Mouse (Mus musculus) midbrain, embryonic 16.5 days (tissue): ENCODE results near the gene Esyt3. TPM values are rescaled to one million over a fixed set of nuclear protein-coding genes. Genes with fewer than 3 reads are reported as not detected.

Source experiments
- ATAC-seq: fragments of 200-750 bp; cut with Nextera tagmentation; 2 replicates; pipeline ENCODE4 v1.8.0; 2017; ENCODE audit warnings: moderate TSS enrichment
- H3K27ac ChIP-seq: fragments of 300-500 bp; sonication (generic); 2 replicates; pipeline ENCODE4 v1.5.1; 2014; ENCODE audit warnings: mild to moderate bottlenecking, low read length, mixed read lengths
- H3K27me3 ChIP-seq: fragments of 300-500 bp; sonication (generic); 2 replicates; pipeline ENCODE4 v1.6.1; 2014; ENCODE audit warnings: low read depth, low read length, mixed read lengths; ENCODE audit not compliant: control insufficient read depth, insufficient read depth
- H3K36me3 ChIP-seq: fragments of 300-500 bp; sonication (generic); 2 replicates; pipeline ENCODE4 v1.6.1; 2014; ENCODE audit warnings: mild to moderate bottlenecking, low read length, moderate library complexity, mixed read lengths; ENCODE audit not compliant: control insufficient read depth, insufficient read depth
- H3K4me1 ChIP-seq: fragments of 300-500 bp; sonication (generic); 2 replicates; pipeline ENCODE4 v1.6.1; 2014; ENCODE audit warnings: mild to moderate bottlenecking, low read length, mixed read lengths; ENCODE audit not compliant: control insufficient read depth, insufficient read depth
- H3K4me2 ChIP-seq: fragments of 300-500 bp; sonication (generic); 2 replicates; pipeline ENCODE4 v1.6.1; 2014; ENCODE audit warnings: mild to moderate bottlenecking, low read length, mixed read lengths
- H3K4me3 ChIP-seq: fragments of 300-500 bp; sonication (generic); 2 replicates; pipeline ENCODE4 v1.5.1; 2014; ENCODE audit warnings: low read depth, mild to moderate bottlenecking, low read length, moderate library complexity, mixed read lengths
- H3K9ac ChIP-seq: fragments of 300-500 bp; sonication (generic); 2 replicates; pipeline ENCODE4 v1.6.1; 2014; ENCODE audit warnings: low read depth, low read length, mixed read lengths
- H3K9me3 ChIP-seq: fragments of 300-500 bp; sonication (generic); replicated peaks from 2 replicates; pipeline ENCODE4 v1.6.1; 2014; ENCODE audit warnings: mild to moderate bottlenecking, low read length, mixed read lengths; ENCODE audit not compliant: control insufficient read depth, poor library complexity, severe bottlenecking
- WGBS: fragments of 180-500 bp; shearing (Covaris S2); extraction: QIAGEN DNeasy Blood & Tissue Kit; methylation state at CpG from one replicate; pipeline ENCODE4 v1.1.7; 2014; 5-methylcytosine and 5-hydroxymethylcytosine counted together
- polyA plus RNA-seq: library from polyadenylated mRNA; unstranded; fragments of >200 nt; fragmentation: Nextera tagmentation; extraction: Ambion mirVana; gene quantifications from 2 replicates; pipeline ENCODE4 v1.2.1, GENCODE M21; 2015

The Esyt3 gene
- polyA plus RNA-seq = 0.78 and 0.99 TPM in 2 replicates

DNA sequence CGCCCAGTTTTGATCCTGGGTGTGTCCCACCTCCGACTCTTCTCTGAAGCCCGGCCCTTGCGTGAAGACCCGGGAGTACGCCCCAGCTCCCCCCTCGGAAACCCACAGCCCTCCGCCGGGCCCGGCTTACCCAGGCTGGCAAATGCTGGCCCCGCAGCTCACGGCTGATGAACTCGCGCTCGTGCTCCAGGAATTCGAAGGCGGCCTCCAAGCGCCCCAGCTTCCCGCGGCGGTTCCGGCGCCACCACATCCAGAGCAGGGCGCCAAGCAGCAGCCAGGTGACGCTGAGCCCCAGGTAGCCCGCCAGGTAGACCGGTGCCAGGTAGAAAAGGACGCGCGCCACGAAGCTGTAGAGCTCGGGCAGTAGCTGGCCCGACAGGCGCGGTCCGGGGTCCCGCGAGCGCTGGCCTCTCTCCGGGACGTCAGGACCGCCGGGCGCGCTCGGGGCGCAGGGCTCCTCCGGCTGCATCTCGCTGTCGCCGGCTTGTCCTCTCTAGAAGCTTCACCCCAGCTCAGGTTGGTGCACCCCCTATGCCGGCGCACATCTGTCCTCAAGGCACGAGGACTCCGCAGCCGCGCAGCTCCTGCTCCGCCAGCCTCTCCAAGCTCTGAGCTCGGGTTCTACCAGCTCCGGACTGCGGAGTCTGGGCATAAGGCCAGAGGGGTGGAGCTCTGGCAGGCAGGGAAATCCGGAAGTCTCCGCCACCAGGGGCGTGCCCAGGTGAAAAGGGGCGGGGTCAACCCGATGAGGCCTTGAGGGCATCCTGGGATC is at the start of gene Esyt3:
Esyt3 (minus strand) TSS at position 637 of the 772 bp plus-strand sequence.
- Histone ChIP-seq H3K9ac (peak within 1 kb of the TSS; percentile 51), H3K9me3 (no peaks in the 10 kb centered on the region), H3K27ac (no peak within 1 kb of the TSS), H3K27me3 (peaks cover 34% of the 10 kb centered on the region), H3K4me2 (peak within 1 kb of the TSS; percentile 78), H3K4me3 (peak within 1 kb of the TSS; percentile 43), H3K36me3 (no peaks in the 10 kb centered on the region), H3K4me1 (peaks cover 4% of the 10 kb centered on the region; the same call in 1 of the 2 replicates)
- peak; percentile 74 for ATAC-seq
- WGBS = under 1% methylated on average over 66 of the region's 66 CpGs

- Histone ChIP-seq H3K36me3 (peaks cover 6% of the 10 kb centered on the region), H3K9me3 (no peaks in the 10 kb centered on the region), H3K27me3 (no peaks in the 10 kb centered on the region), H3K9ac (no peak overlapping the region), H3K27ac (peak overlapping the region; percentile 41; the same call in 1 of the 2 replicates), H3K4me2 (no peak overlapping the region), H3K4me3 (no peak overlapping the region), H3K4me1 (no peaks in the 10 kb centered on the region)
- peak; percentile 61; the same call in 1 of the 2 replicates for ATAC-seq
- 76% methylated on average over 9 of the region's 9 CpGs for WGBS
These were observed 43.1 kb upstream of the Esyt3 start for GRCm38 (mm10) chr9:99401288-99401974.

DNA sequence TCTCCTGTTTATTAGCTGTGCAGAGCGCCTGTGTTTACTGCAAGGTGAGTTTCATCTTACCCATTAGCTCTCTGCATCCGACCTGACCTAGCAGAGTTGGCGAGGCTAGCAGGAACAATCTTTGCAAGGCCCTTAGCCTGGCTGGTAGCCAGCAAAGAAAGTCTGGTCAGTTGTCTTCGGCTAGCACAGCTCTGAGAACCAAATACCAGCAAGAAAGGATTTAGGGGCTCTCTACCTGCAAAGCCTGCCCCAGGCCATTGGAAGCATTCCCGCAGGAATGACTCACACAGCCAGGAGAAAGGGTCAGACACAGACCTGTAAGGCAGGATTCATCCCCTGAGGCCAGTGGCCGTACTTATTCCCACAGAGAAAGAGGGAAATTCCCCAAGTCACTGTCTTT is 42.4 kb upstream of the Esyt3 start:
- ATAC-seq = no peak
- H3K27ac ChIP-seq = peak overlapping the region; percentile 41; the same call in 1 of the 2 replicates
- WGBS = 82% methylated on average over 6 of the region's 6 CpGs
- H3K4me1 ChIP-seq = no peaks in the 10 kb centered on the region
- H3K27me3 ChIP-seq = no peaks in the 10 kb centered on the region
- H3K36me3 ChIP-seq = peaks cover 6% of the 10 kb centered on the region
- no peaks in the 10 kb centered on the region for H3K9me3 ChIP-seq
- no peak overlapping the region for H3K4me2 ChIP-seq
- H3K4me3 ChIP-seq = no peak overlapping the region
- no peak overlapping the region for H3K9ac ChIP-seq

- no peak for ATAC-seq
- WGBS = 82% methylated on average over 13 of the region's 13 CpGs
These were observed 38.9 kb upstream of the Esyt3 start for GRCm38 (mm10) chr9:99397056-99397815.

DNA sequence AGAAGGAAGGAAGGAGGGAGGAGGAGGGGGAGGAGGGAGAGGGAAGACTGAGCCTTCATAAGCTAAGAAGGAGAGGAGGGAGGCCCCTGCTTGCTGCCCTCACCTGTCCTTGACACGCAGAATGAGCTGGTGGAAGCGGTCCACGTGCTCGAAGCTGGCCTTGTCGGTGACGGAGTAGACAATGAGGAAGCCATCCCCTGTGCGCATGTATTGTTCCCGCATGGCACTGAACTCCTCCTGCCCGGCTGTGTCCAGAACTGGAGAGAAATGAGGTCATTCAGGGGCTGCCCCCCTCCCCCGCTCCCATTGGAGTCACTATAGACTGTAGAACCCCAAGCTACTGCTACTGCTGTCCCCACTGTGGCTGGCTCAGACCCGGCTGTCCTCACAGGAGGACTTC is 36.0 kb upstream of the Esyt3 start:
- 73% methylated on average over 11 of the region's 11 CpGs for WGBS
- Histone ChIP-seq H3K9me3 (no peaks in the 10 kb centered on the region), H3K36me3 (peaks cover 9% of the 10 kb centered on the region; the same call in 1 of the 2 replicates), H3K4me2 (no peak overlapping the region), H3K27ac (no peak overlapping the region), H3K4me1 (no peaks in the 10 kb centered on the region), H3K4me3 (no peak overlapping the region), H3K27me3 (no peaks in the 10 kb centered on the region), H3K9ac (no peak overlapping the region)
- ATAC-seq = no peak

More at GRCm38 (mm10) chr9:99397056-99397815, 38.9 kb upstream of the Esyt3 start:
- no peaks in the 10 kb centered on the region for H3K4me1 ChIP-seq
- no peak overlapping the region for H3K27ac ChIP-seq
- no peak overlapping the region for H3K4me3 ChIP-seq
- H3K9me3 ChIP-seq = no peaks in the 10 kb centered on the region
- H3K36me3 ChIP-seq = peaks cover 10% of the 10 kb centered on the region; the same call in 1 of the 2 replicates
- no peak overlapping the region for H3K4me2 ChIP-seq
- H3K9ac ChIP-seq = no peak overlapping the region
- no peaks in the 10 kb centered on the region for H3K27me3 ChIP-seq

- Histone ChIP-seq H3K27ac (no peak overlapping the region), H3K4me2 (no peak overlapping the region), H3K4me1 (no peaks in the 10 kb centered on the region), H3K9ac (no peak overlapping the region), H3K4me3 (no peak overlapping the region), H3K27me3 (no peaks in the 10 kb centered on the region), H3K9me3 (no peaks in the 10 kb centered on the region), H3K36me3 (peaks cover 9% of the 10 kb centered on the region; the same call in 1 of the 2 replicates)
- ATAC-seq = no peak
- WGBS = 93% methylated on average over 8 of the region's 8 CpGs
These were observed 34.8 kb upstream of the Esyt3 start for GRCm38 (mm10) chr9:99393146-99393545.

GRCm38 (mm10) chr9:99391557-99391956 is 33.2 kb upstream of the Esyt3 start:
- Histone ChIP-seq H3K9ac (no peak overlapping the region), H3K9me3 (no peaks in the 10 kb centered on the region), H3K27me3 (no peaks in the 10 kb centered on the region), H3K4me1 (no peaks in the 10 kb centered on the region), H3K27ac (no peak overlapping the region), H3K36me3 (peaks cover 9% of the 10 kb centered on the region; the same call in 1 of the 2 replicates), H3K4me2 (no peak overlapping the region), H3K4me3 (no peak overlapping the region)
- ATAC-seq = no peak
- WGBS = 96% methylated on average over 10 of the region's 10 CpGs

DNA sequence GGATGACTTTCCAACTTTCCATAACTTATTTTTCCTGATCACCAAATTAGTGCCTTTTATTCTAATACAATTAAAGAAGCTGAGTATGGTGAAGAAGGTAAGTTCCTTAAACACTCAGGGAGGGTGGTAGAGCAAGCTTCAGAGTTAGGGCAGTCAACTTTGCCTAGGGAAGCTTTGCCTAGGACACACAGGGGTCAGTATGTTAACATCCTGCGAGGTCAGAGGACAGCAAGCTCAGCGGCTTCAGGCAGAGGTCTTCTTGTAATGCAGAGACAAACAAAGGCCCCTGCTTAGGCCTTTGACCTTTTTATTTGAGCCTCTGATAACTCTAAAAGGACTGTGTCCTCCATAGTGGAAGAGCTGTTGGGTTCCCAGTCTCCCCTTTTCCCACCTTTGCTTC is 32.4 kb upstream of the Esyt3 start:
- ATAC-seq = no peak
- WGBS = 58% methylated on average over 2 of the region's 2 CpGs

More for the DNA sequence above, 32.4 kb upstream of the Esyt3 start:
- Histone ChIP-seq H3K9ac (no peak overlapping the region), H3K4me2 (no peak overlapping the region), H3K27me3 (no peaks in the 10 kb centered on the region), H3K9me3 (no peaks in the 10 kb centered on the region), H3K4me3 (no peak overlapping the region), H3K4me1 (no peaks in the 10 kb centered on the region), H3K27ac (no peak overlapping the region), H3K36me3 (peaks cover 9% of the 10 kb centered on the region; the same call in 1 of the 2 replicates)
